Mouse (Mus musculus) heart, adult 2 months (tissue): ENCODE measurements around the gene Glrx3. TPM values are rescaled to one million over a fixed set of nuclear protein-coding genes. Genes with fewer than 3 reads are reported as not detected.

Experiments
- DNase-seq, 2 experiments: peaks; one replicate each; pipeline ENCODE4 v3.0.0; 2021
- H3K27ac ChIP-seq: fragments of 200-600 bp; 2 replicates; pipeline ENCODE4 v1.8.1; 2022
- H3K27me3 ChIP-seq: fragments of 200-500 bp; 2 replicates; pipeline ENCODE4 v1.6.1; 2012; ENCODE audit warnings: mild to moderate bottlenecking, low read length, inconsistent platforms, mixed read lengths; ENCODE audit not compliant: control insufficient read depth, insufficient read depth
- H3K36me3 ChIP-seq: fragments of 200-500 bp; 2 replicates; pipeline ENCODE4 v1.6.1; 2012; ENCODE audit warnings: low read length, inconsistent platforms; ENCODE audit not compliant: control insufficient read depth, insufficient read depth
- H3K4me1 ChIP-seq: fragments of 200-500 bp; 2 replicates; pipeline ENCODE4 v1.6.1; 2011; ENCODE audit warnings: low read length; ENCODE audit not compliant: control insufficient read depth, insufficient read depth
- H3K4me3 ChIP-seq: fragments of 200-600 bp; 2 replicates; pipeline ENCODE4 v1.8.1; 2022
- H3K79me2 ChIP-seq: fragments of 200-500 bp; replicated peaks from 2 replicates; pipeline ENCODE4 v1.6.1; 2012; ENCODE audit warnings: mild to moderate bottlenecking, inconsistent platforms, low read length, moderate library complexity, mixed read lengths; ENCODE audit not compliant: control insufficient read depth, insufficient read depth
- H3K9ac ChIP-seq: fragments of 200-500 bp; 2 replicates; pipeline ENCODE4 v1.6.1; 2012; ENCODE audit warnings: low read depth, mild to moderate bottlenecking, control low read depth, inconsistent platforms, low read length, mixed read lengths
- CTCF ChIP-seq: fragments of 200-600 bp; IDR thresholded peaks from 2 replicates; pipeline ENCODE4 v1.8.1; 2022; ENCODE audit warnings: antibody characterized with exemption, mild to moderate bottlenecking, moderate library complexity
- EP300 ChIP-seq: fragments of 200-500 bp; IDR thresholded peaks from 2 replicates; pipeline ENCODE4 v1.6.1; 2011; ENCODE audit warnings: low read depth, low read length, control low read depth; ENCODE audit not compliant: insufficient read depth
- POLR2A ChIP-seq: fragments of 200-500 bp; IDR thresholded peaks from 2 replicates; pipeline ENCODE4 v1.6.1; 2011; ENCODE audit warnings: mild to moderate bottlenecking, low read depth, low read length, control low read depth; ENCODE audit not compliant: insufficient read depth
- WGBS: fragments of 180-500 bp; shearing (Covaris S2); methylation state at CpG from one replicate; pipeline ENCODE4 v1.1.7; 2018; 5-methylcytosine and 5-hydroxymethylcytosine counted together
- intact Hi-C: fragments of 180-260 bp; cut with DNase I; formaldehyde crosslinking; loops from one replicate; pipeline ENCODE4 v1.15.1; 2025
- polyA plus RNA-seq: library from polyadenylated mRNA; depleted of rRNA; stranded (reverse); fragments of >200 nt; gene quantifications from 2 replicates; pipeline ENCODE4 v1.2.3, GENCODE M21; 2012
- total RNA-seq, 2 experiments: library from RNA; stranded (reverse); gene quantifications; 2 replicates each; pipeline ENCODE4 v1.2.3; 2021

Gene Glrx3
- total and polyA plus RNA-seq, 3 experiments = 94.9 to 147 (median 123) TPM

DNA sequence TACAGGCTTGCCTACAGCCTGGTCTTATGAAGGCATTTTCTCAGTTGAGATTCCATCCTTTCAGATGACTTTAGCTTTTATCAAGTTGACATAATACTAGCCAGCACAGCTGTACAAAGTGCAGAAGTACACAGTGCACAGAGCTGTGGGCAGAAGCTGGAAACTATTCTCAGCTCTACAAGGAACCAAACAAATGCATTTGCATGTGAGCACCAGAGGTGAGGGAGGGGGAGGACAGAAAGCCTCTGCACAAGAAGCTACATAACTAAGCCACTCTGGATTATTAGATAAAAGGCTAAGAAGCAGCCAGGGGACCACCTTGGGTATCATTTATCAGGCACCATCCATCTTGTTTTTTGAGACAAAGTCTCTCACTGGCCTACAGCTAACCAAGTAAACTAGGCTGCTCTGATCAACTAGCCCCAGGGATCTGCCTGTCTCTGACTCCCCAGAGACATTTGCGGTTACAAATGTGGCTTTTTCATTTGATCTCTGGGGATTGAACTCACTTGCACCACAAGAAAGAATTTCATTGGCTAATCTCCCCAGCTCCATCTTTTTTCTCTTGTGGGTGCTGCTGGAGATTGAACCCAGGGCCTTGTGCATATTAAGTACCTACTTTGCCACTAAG, 29.9 kb upstream of the Glrx3 start:
- intact Hi-C loops = no loop called here

DNA sequence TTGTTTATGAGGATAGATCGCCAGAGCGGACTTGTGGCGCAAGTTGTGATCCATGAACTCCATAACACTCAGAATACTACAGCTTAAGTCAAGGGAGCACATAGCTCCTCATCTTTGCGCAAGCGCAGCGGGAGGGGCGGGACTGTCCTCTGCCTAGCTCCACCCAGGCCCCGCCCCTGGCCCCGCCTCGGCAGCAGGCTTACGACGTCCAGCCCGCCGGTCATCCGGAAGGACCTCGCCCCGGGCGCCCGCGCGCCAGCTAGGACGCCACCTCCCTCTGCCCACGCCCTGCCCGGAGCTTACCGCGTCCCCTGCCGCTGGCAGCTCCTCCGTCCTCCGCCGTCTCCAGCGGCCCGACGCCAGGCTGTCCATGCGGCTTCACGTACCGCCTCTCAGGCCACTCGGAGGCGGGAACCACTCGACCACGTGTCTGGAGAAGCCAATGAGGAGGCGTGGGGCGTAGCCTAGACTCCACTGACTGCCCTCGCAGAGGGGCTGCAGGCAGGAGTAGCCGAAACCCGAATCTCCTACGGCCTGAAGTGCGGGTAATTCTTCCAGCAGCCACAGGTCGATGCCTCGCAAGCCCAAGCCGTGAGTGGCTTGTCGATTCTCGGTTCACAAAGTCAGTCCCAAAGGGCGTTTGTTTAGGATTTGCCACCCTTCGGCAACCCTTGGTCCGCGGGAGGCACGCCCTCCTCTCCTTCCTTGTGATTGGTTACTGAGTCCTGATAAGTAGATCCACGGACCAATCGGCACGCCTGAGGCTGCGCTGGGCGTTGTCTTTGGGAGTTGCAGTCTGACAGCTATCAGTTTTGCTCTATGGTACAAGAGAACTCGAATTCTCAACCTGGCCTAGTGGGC, 26.8 kb upstream of the Glrx3 start, which contains the start of gene 9430038I01Rik:
Gene 9430038I01Rik, minus strand, starts transcription at position 426 of the 861 bp plus-strand sequence.
- no peaks in the 10 kb centered on the region for H3K27me3 ChIP-seq
- TF ChIP-seq POLR2A = peak; percentile 80
- no peak; the same call in 1 of the 2 replicates for TF ChIP-seq CTCF
- peak; percentile 98 to 99 for DNase-seq
- peak within 1 kb of the TSS; percentile 86 for H3K9ac ChIP-seq
- H3K4me3 ChIP-seq = peak within 1 kb of the TSS; percentile 98
- WGBS = under 1% methylated on average over 63 of the region's 63 CpGs
- H3K79me2 ChIP-seq = no peaks in the 10 kb centered on the region
- H3K4me1 ChIP-seq = peaks cover 3% of the 10 kb centered on the region
- intact Hi-C loops = loop anchor here (1.0 kb wide), 1 partner anchor 27 kb away; the partner anchor contains the start of gene Glrx3
- H3K27ac ChIP-seq = peak within 1 kb of the TSS; percentile 99
- H3K36me3 ChIP-seq = no peaks in the 10 kb centered on the region

More for the DNA sequence above, 29.9 kb upstream of the Glrx3 start:
- Histone ChIP-seq H3K4me3 (no peak overlapping the region), H3K4me1 (peaks cover 3% of the 10 kb centered on the region), H3K9ac (no peak overlapping the region), H3K27ac (no peak overlapping the region), H3K79me2 (no peaks in the 10 kb centered on the region), H3K27me3 (no peaks in the 10 kb centered on the region), H3K36me3 (no peaks in the 10 kb centered on the region)
- no peak for DNase-seq
- no peak for TF ChIP-seq EP300
- TF ChIP-seq POLR2A = no peak
- TF ChIP-seq CTCF = no peak
- WGBS = 88% methylated on average over 1 of the region's 1 CpGs

DNA sequence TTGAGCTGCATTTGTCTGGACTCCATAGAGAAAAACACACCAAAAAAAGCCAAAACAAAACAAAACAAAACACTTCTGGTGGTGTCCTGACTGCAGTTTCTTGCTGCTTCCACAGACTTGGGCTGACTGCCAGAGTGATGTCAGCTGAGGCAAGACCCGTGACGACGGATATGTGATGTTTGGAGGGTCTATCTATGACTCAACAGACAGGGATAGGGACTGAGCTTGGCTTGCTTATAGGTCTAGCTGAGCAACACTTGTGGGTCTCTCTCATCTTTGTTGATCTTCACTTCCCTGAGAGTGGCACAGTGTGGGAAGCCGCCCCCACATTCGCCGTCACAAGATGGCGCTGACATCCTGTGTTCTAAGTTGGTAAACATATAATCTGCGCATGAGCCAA, 22.7 kb upstream of the Glrx3 start:
- WGBS = 65% methylated on average over 8 of the region's 8 CpGs
- Histone ChIP-seq H3K79me2 (no peaks in the 10 kb centered on the region), H3K27ac (no peak overlapping the region), H3K9ac (no peak overlapping the region), H3K27me3 (no peaks in the 10 kb centered on the region), H3K4me3 (no peak overlapping the region), H3K4me1 (peaks cover 2% of the 10 kb centered on the region), H3K36me3 (no peaks in the 10 kb centered on the region)
- intact Hi-C loops = no loop called here
- DNase-seq = no peak
- TF ChIP-seq POLR2A (no peak), EP300 (no peak), CTCF (no peak)

DNA sequence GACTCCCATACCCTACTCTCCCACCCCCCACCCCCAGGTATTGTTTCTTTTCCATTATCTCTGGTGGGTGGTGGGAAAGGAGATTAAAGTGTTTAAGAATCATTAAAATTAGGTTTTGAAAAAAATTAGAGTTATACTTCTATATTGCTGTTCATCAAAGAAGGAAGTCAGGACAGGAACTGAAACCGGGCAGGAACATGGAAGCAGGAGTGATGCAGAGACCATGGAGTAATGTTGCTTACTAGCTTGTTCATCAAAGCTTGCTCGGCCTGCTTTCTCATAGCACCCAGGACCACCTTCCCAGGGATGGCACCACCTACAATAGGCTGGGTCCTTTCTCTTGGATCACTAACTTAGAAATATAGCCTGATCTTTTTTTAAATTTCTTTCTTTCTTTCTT, 16.9 kb upstream of the Glrx3 start:
- H3K27me3 ChIP-seq = no peaks in the 10 kb centered on the region
- no peak for DNase-seq
- H3K4me3 ChIP-seq = no peak overlapping the region
- H3K4me1 ChIP-seq = no peaks in the 10 kb centered on the region
- H3K27ac ChIP-seq = no peak overlapping the region
- H3K9ac ChIP-seq = no peak overlapping the region
- H3K36me3 ChIP-seq = no peaks in the 10 kb centered on the region
- intact Hi-C loops = no loop called here
- TF ChIP-seq EP300 (no peak), CTCF (no peak), POLR2A (no peak)
- 81% methylated on average over 2 of the region's 2 CpGs for WGBS
- no peaks in the 10 kb centered on the region for H3K79me2 ChIP-seq

DNA sequence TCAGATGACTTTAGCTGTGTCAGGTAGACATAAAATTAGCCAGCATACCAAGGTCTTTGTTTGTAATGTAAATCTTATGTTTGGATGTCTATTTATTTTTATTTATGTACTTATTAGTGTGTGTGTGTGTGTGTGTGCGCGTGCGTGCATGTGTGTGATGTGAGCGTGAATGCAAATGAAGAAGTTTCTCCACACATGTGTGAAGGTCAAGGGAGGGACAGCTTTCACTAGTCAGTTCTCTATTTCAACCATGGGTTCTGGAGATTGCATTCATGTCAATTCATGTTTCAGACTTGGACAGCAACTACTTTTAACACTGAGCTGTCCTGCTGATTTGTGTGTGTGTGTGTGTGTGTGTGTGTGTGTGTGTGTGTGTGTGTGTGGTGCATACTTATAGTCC, 16.2 kb upstream of the Glrx3 start:
- intact Hi-C loops = no loop called here
- no peaks in the 10 kb centered on the region for H3K4me1 ChIP-seq
- H3K27ac ChIP-seq = no peak overlapping the region
- WGBS = 94% methylated on average over 4 of the region's 4 CpGs
- H3K4me3 ChIP-seq = no peak overlapping the region
- H3K27me3 ChIP-seq = no peaks in the 10 kb centered on the region
- H3K9ac ChIP-seq = no peak overlapping the region
- H3K79me2 ChIP-seq = no peaks in the 10 kb centered on the region
- H3K36me3 ChIP-seq = no peaks in the 10 kb centered on the region
- no peak for DNase-seq
- no peak for TF ChIP-seq EP300
- no peak for TF ChIP-seq CTCF
- no peak for TF ChIP-seq POLR2A

DNA sequence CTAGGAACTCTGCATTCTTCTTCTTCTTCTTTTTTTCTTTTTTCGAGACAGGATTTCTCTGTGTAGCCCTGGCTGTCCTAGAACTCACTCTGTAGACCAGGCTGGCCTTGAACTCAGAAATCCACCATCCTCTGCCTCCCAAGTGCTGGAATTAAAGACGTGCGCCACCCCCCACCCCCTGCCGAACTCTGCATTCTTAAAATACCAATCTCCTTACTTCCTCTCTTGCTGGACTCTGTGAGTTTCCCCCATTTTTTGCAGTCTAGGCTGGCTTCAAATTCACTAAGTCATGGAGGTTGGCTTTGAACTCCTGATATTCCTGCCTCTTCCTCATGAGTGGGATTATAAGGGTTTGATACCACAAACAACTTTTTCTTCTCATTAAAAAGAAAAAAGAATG, 10.7 kb upstream of the Glrx3 start:
- DNase-seq = no peak
- H3K36me3 ChIP-seq = no peaks in the 10 kb centered on the region
- H3K27ac ChIP-seq = no peak overlapping the region
- H3K4me3 ChIP-seq = no peak overlapping the region
- H3K79me2 ChIP-seq = no peaks in the 10 kb centered on the region
- H3K9ac ChIP-seq = no peak overlapping the region
- no peaks in the 10 kb centered on the region for H3K4me1 ChIP-seq
- TF ChIP-seq EP300 = no peak
- TF ChIP-seq POLR2A = no peak
- TF ChIP-seq CTCF = no peak
- WGBS = 52% methylated on average over 4 of the region's 4 CpGs
- intact Hi-C loops = no loop called here
- no peaks in the 10 kb centered on the region for H3K27me3 ChIP-seq
